Mouse (Mus musculus) heart, postnatal 10 days (tissue): ENCODE data around the gene Spats2. TPM values are rescaled to one million over a fixed set of nuclear protein-coding genes. Genes with fewer than 3 reads are reported as not detected.

Experiments
- DNase-seq, 2 experiments: peaks; one replicate each; pipeline ENCODE4 v3.0.0; 2021
- intact Hi-C: fragments of 180-260 bp; cut with DNase I; formaldehyde crosslinking; loops from one replicate; pipeline ENCODE4 v1.15.1; 2025
- total RNA-seq, 2 experiments: library from RNA; stranded (reverse); gene quantifications; 2 replicates each; pipeline ENCODE4 v1.2.3; 2021

Spats2 gene
- total RNA-seq, 2 experiments from 2014 or later: 16.7 to 18.8 TPM

DNA sequence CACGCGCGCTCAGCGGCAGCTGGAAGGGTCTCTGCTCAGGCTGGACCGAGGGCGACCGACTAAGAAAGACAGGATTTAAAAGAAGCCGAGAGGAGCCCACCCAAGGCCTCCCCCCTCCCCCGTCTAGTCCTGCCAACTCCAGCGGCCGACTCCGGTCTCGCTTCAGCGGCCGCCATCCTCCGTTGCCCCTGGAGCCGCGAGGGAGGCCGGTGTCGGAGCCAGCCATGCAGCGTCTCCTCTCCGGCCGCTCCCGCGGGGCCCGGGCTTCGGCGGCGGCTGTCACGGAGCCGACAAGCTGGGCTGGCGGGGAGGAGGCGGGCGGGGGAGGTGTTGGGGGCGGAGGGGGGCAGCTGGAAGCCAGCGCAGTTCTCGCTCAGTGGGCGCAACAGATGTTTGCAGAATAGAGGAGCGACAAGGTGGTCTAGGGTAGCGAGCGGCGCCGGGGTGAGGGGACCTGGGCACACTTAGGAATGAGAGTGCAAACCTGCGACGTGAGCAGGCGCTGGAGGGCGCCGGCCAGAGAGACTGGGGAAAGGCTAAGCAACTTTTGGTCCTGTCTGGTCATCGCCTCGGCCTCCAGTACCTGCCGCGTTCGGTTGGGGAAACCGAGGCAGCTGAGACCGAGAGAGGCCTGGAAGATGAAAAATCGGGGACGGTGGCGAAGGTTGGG lies 28.8 kb upstream of the Spats2 start:
- intact Hi-C loops: no loop called here
- peak in 1 of 2 experiments; percentile 34 for DNase-seq

DNA sequence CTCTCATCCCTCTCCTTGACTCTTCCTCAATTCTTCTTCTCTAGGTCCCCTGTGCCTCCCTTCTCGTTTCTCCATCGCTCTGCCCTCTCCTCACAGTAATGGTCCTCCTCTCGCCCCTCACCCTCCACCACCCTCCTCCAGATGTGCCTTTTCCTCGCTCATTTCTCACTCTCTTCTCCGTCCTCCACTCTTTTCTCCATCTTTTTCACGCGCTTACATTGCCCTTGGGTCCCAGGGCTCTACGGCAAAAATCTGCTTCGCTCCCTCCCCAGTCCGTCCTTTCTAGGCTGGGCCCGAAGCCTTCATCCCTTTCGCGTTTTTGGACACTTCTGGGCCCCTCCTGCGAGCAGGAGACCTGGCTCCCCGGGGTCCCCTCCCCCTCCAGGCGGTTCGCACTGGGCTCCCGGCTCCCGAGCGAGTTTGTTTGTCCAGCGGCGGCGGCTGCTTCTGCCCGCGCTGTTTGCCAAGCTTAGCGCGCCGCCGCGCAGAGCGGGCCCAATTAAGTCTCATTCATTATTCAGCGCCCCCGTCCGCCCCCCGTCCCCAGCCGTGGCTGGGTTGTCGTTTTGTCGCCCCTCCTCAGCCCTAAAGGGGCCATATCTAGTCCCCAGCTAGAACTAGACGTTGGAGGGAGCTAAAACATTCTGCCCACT lies 27.8 kb upstream of the Spats2 start:
- peak; percentile 40 to 46 for DNase-seq
- intact Hi-C loops: loop anchor here (2.0 kb wide), 1 partner anchor 21 kb away; no protein-coding TSS in a partner anchor

GRCm38 (mm10) chr15:99098493-99098861 lies 27.2 kb upstream of the Spats2 start:
- DNase-seq: peak in 1 of 2 experiments; percentile 14
- intact Hi-C loops: loop anchor here (2.0 kb wide), 1 partner anchor 20 kb away; no protein-coding TSS in a partner anchor

GRCm38 (mm10) chr15:99099139-99099556 lies 26.6 kb upstream of the Spats2 start:
- intact Hi-C loops: loop anchor here (2.0 kb wide), 1 partner anchor 20 kb away; no protein-coding TSS in a partner anchor
- peak; percentile 58 to 76 for DNase-seq

GRCm38 (mm10) chr15:99099984-99100383 lies 25.7 kb upstream of the Spats2 start:
- intact Hi-C loops: loop anchor here (2.0 kb wide), 1 partner anchor 19 kb away; no protein-coding TSS in a partner anchor
- DNase-seq: no peak

- intact Hi-C loops: no loop called here
- no peak for DNase-seq
These were observed 20.5 kb upstream of the Spats2 start for GRCm38 (mm10) chr15:99105238-99105637.

DNA sequence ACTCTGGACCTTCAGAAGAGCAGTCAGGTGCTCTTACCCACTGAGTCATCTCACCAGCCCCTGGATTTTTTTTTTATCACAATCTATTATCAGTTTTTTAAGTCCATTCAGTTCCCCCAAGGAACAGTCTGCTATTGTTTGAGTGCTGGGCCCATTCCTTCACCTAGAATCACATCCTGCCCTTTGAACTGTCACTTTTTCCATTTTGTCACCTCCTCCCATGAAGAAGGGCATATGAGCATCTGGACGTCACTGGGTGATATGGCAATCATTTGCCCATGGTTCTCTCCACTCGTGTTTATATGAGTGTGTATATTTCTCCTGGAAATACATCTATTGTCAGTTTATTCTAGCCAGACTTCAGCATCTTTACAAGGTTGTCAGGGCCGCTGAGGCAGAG lies 17.9 kb upstream of the Spats2 start:
- intact Hi-C loops: no loop called here

GRCm38 (mm10) chr15:99111139-99111538 lies 14.6 kb upstream of the Spats2 start:
- no peak for DNase-seq

More for the DNA sequence above, 17.9 kb upstream of the Spats2 start:
- DNase-seq: no peak

DNA sequence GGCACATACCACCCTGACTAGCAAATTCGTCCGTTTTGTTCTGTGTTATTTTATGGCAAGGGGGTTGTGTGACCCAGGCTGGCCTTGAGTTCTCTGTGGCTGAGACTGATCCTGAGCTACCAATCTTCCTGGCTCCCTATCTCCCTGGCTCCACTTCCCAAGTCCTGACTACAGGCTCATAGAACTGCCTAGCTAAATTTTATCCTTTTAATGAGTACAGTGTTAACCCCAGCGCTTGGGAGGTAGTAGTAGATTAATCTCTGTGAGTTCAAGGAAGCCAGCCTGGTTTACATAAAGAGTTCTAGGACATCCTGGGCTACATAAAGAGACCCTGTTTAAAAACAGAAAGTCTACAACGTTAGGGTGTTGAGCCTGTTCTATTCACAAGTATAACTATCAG lies 13.9 kb upstream of the Spats2 start:
- DNase-seq: no peak

More at GRCm38 (mm10) chr15:99111139-99111538, 14.6 kb upstream of the Spats2 start:
- intact Hi-C loops: no loop called here

DNA sequence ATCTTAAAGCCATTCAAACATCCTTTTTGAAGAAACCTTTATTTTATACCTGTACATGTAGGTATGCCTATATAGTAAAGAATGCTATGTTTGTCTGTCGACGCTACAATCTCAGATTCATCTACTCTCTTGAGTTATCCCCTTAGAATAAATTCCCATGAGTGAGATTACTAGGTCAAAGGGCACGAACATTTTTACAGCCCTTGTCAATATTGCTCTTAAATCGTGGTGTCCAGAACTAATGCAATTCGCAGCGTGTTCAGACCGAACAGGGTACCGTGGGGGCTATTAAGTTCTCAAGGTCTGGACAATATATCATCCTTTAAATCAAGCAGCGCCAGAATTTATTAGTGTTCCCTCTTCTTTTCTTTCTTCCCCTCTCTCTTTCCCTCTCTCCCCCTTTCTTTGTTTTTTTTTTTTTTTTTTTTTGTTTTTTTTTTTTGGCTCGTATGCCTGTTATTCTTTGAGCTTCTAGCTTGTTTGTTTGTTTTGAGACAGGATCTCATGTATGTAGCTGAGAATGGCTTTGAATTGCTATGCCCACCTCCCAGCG lies 12.8 kb upstream of the Spats2 start:
- no peak for DNase-seq
- intact Hi-C loops: no loop called here

More for the DNA sequence above, 13.9 kb upstream of the Spats2 start:
- intact Hi-C loops: no loop called here

DNA sequence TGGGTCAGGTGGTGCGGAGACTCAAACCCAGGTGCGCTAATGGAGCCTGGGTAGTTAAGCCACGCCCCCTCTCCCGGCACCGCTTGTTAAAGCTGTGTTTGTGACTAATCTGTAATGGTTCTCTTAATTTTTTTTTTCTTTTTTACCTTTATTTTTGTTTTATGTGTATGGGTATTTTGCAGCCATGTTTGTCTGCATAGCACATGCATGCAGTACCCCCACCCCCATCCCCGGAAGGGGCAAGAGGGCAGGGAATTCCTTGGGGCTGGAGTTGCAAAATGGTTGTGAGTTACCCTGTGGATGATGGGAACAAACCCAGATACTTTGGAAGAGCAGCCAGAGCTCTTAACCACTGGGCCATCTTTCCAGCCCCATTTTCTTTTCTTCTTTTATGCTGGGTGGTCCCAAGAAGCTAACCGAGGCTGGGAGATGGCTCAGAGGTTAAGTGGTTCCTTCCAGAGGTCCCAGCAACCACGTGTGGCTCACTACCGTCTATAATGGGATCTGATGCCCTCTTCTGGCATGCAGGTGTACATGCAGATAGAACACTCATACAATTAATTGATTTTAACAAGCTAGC lies 12.2 kb upstream of the Spats2 start:
- no peak for DNase-seq

GRCm38 (mm10) chr15:99114312-99115064 lies 11.2 kb upstream of the Spats2 start:
- DNase-seq: no peak
- intact Hi-C loops: no loop called here

More for the DNA sequence above, 12.2 kb upstream of the Spats2 start:
- intact Hi-C loops: no loop called here

DNA sequence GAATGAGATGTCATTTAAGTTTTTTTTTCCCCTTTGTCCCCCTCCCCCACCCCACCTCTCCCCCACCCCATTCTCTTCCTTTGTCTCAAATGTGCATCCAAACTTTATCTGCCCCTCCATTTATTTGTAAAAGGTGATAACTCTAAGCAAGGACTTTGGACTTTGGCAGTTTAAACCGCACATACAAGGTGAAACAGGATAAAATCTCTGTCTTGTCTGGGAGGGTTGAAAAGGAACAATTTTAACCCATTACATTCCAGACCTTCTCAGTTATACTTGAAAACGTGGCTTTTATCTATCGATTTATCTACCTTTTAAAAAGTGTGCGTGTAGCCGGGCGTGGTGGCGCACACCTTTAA lies 10.7 kb upstream of the Spats2 start:
- no peak for DNase-seq
- intact Hi-C loops: no loop called here

DNA sequence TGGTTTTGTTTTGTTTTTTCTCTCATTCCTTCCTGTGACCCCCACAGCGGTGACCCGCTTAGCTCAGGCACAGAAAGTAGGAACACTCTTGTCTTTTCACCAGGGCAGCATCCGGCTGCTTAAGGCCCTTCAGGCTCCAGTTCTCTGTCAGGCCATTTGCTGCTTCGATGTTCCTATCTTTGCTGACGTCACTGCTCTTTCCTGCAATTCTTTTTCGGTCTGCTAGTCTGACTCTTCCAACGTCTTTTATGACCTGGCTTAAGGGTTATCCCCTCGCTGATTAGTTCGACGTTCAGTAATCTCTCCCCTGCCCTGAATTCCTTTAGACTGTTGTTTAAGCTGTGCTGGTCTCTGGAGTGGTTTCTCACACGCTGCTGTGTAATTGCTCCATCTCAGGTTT lies 9.2 kb upstream of the Spats2 start:
- peak; percentile 36 to 39 for DNase-seq
- intact Hi-C loops: no loop called here

GRCm38 (mm10) chr15:99120814-99121213 lies 4.9 kb upstream of the Spats2 start:
- no peak for DNase-seq

GRCm38 (mm10) chr15:99122642-99123041 lies 3.1 kb upstream of the Spats2 start:
- no peak for DNase-seq
- intact Hi-C loops: no loop called here

More at GRCm38 (mm10) chr15:99120814-99121213, 4.9 kb upstream of the Spats2 start:
- intact Hi-C loops: no loop called here

- intact Hi-C loops: no loop called here
- peak; percentile 93 to 95 for DNase-seq
These were observed 532 bp downstream of the Spats2 start for GRCm38 (mm10) chr15:99126081-99126815.

DNA sequence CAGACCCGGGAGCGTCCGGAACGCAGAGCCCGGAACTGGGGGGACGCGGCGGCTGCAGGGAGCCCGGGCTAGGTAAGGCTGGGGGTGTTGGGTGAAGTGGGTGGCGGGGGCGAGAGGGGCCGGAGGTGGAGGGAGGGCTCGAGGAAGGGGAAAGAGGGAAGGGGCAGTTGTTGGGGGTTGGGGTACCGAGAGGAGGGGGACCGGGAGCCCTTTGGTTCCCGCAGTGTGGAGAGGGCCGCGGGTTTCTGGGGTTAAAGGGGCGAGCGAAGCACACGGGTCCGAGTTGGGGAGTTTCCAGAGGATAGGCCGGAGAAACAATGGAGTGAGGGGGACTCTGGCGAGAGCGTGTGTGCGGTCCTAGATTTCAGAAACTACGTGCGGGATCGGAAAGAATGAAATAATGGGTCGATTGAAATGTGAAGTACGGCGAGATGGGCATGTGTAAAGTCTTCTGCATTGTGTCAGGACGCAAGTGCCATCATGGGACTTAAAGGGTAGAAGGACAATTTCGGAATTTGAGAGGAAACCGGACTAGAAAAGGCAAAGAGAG lies 1.2 kb downstream of the Spats2 start:
- intact Hi-C loops: no loop called here
- DNase-seq: peak in 1 of 2 experiments; percentile 25

GRCm38 (mm10) chr15:99127851-99128522 lies 2.3 kb downstream of the Spats2 start:
- intact Hi-C loops: no loop called here
- DNase-seq: no peak
